In genomic region chr3:83797098-83797497, GRCm38 (mm10) we compare ENCODE assay signal across 12 mouse cellular contexts. TPM values are rescaled to one million over a fixed set of nuclear protein-coding genes. Genes with fewer than 3 reads are reported as not detected.
A peak's percentile ranks its signal among the peaks of the same experiment; 100 is the strongest.
DNase-seq lines count a peak whose midpoint lies in the region; ATAC-seq and TF ChIP-seq lines count a peak whose summit lies in the region.
"Had no signal": no experiment of that assay in that cellular context is flagged by ENCODE, and none has a peak within 500 bp of the region (broad histone marks: within the 10 kb centered on the region; RNA-seq: fewer than 3 reads in every experiment).

No protein-coding gene starts in this region.

- dilution Hi-C loops in CH12.LX (cut with MboI; ENCODE audit: extremely low pct_ligation_motif_present, extremely low pct_unique_long_range_greater_than_20kb, low sequenced_read_pairs): no loop called here

- DNase-seq in intestine, embryonic 14.5 days (ENCODE audit: low spot score): peak; percentile 44
- DNase-seq in 416B (ENCODE audit: low read depth): peak; percentile 27
- no peak for DNase-seq in CH12.LX (ENCODE audit: extremely low read depth)
- peak; percentile 39 for DNase-seq in induced T-regulatory cell, adult 2 months (ENCODE audit: low read depth)
- no peak for DNase-seq in layer of hippocampus, adult 11-12 months (ENCODE audit: low spot score)
- no peak for DNase-seq in thymus, postnatal 36 days

- TF ChIP-seq POLR2A in CH12.LX (IDR thresholded peaks at IDR 0.05; ENCODE audit: low read depth, low read length): no peak

- TF ChIP-seq CTCF in CH12.LX (conservative IDR thresholded peaks at IDR 0.05 in 1 of 2, IDR thresholded peaks at IDR 0.05 in 1 of 2; ENCODE audit: low read depth in 2 of 2, low read length in 2 of 2): peak; percentile 15 to 40; a peak in 2 of 4 replicates

- H3K4me2 ChIP-seq in intestine, embryonic 14.5 days (ENCODE audit: low read length): no peak overlapping the region
- no peak overlapping the region for H3K4me2 ChIP-seq in intestine, embryonic 15.5 days (replicated peaks)
- H3K4me2 ChIP-seq in CH12.LX (ENCODE audit: insufficient read depth, low read depth, poor library complexity, severe bottlenecking): no peak overlapping the region
- H3K4me2 ChIP-seq: liver, embryonic 15.5 days; neural tube, embryonic 13.5 days had no signal

- H3K9me3 ChIP-seq in intestine, embryonic 14.5 days (ENCODE audit: control insufficient read depth, low read length): peaks cover 3% of the 10 kb centered on the region; the same call in 1 of the 2 replicates
- H3K9me3 ChIP-seq in intestine, embryonic 15.5 days: no peaks in the 10 kb centered on the region
- H3K9me3 ChIP-seq in CH12.LX (replicated peaks; ENCODE audit: low read length): peaks cover 5% of the 10 kb centered on the region
- H3K9me3 ChIP-seq: limb, embryonic 10.5 days; liver, embryonic 15.5 days had no signal

- no peak overlapping the region for H3K4me3 ChIP-seq in intestine, embryonic 14.5 days (ENCODE audit: low read depth, low read length)
- H3K4me3 ChIP-seq in intestine, embryonic 15.5 days (replicated peaks): no peak overlapping the region
- no peak overlapping the region for H3K4me3 ChIP-seq in CH12.LX (replicated peaks in 1 of 3; ENCODE audit: low read depth in 2 of 3, low read length in 2 of 3, poor library complexity in 1 of 3)
- H3K4me3 ChIP-seq: forebrain, embryonic 10.5 days; limb, embryonic 10.5 days; liver, embryonic 15.5 days; neural tube, embryonic 13.5 days had no signal

- no peaks in the 10 kb centered on the region for H3K36me3 ChIP-seq in intestine, embryonic 14.5 days (ENCODE audit: control insufficient read depth, insufficient read depth, low read length)
- no peaks in the 10 kb centered on the region for H3K36me3 ChIP-seq in intestine, embryonic 15.5 days
- H3K36me3 ChIP-seq in CH12.LX (replicated peaks in 1 of 2; ENCODE audit: control insufficient read depth in 1 of 2, insufficient read depth in 1 of 2, low read length in 1 of 2): no peaks in the 10 kb centered on the region
- H3K36me3 ChIP-seq: forebrain, embryonic 10.5 days; limb, embryonic 10.5 days; liver, embryonic 15.5 days; neural tube, embryonic 13.5 days had no signal

- no peak for ATAC-seq in intestine, embryonic 14.5 days (replicated peaks; ENCODE audit: low FRiP score, low TSS enrichment, low read depth)
- no peak for ATAC-seq in intestine, embryonic 15.5 days

- no peak overlapping the region for H3K9ac ChIP-seq in intestine, embryonic 14.5 days (ENCODE audit: low read length)
- H3K9ac ChIP-seq in intestine, embryonic 15.5 days: no peak overlapping the region
- no peak overlapping the region for H3K9ac ChIP-seq in CH12.LX (ENCODE audit: insufficient read depth, low read depth)
- H3K9ac ChIP-seq: liver, embryonic 15.5 days; neural tube, embryonic 13.5 days had no signal

- no peaks in the 10 kb centered on the region for H3K4me1 ChIP-seq in intestine, embryonic 14.5 days (replicated peaks; ENCODE audit: control insufficient read depth, insufficient read depth, low read length)
- H3K4me1 ChIP-seq in intestine, embryonic 15.5 days (replicated peaks): no peaks in the 10 kb centered on the region
- peaks cover 0 to 10% of the 10 kb centered on the region in 2 experiments; a peak in 2 of 4 replicates for H3K4me1 ChIP-seq in CH12.LX (ENCODE audit: control insufficient read depth in 1 of 2, insufficient read depth in 2 of 2)
- H3K4me1 ChIP-seq: liver, embryonic 15.5 days had no signal

- WGBS in intestine, embryonic 14.5 days: 70% methylated on average over 6 of the region's 6 CpGs
- 71% methylated on average over 6 of the region's 6 CpGs for WGBS in intestine, embryonic 15.5 days

- TF ChIP-seq RAD21 in CH12.LX (IDR thresholded peaks at IDR 0.05; ENCODE audit: low read depth, low read length): peak; percentile 40

- no peaks in the 10 kb centered on the region for H3K79me2 ChIP-seq in CH12.LX (replicated peaks; ENCODE audit: control insufficient read depth, extremely low read depth, insufficient read depth, poor library complexity, severe bottlenecking)

- H3K27me3 ChIP-seq in intestine, embryonic 14.5 days (replicated peaks; ENCODE audit: control insufficient read depth, insufficient read depth, low read length): no peaks in the 10 kb centered on the region
- no peaks in the 10 kb centered on the region for H3K27me3 ChIP-seq in intestine, embryonic 15.5 days (replicated peaks)
- H3K27me3 ChIP-seq in CH12.LX (replicated peaks): no peaks in the 10 kb centered on the region
- H3K27me3 ChIP-seq: liver, embryonic 15.5 days; neural tube, embryonic 13.5 days had no signal

- in situ Hi-C loops in CH12.LX (cut with MboI; ENCODE audit: low pct_ligation_motif_present, low pct_unique_long_range_greater_than_20kb, low sequenced_read_pairs): no loop called here

- no peak overlapping the region for H3K27ac ChIP-seq in intestine, embryonic 14.5 days (ENCODE audit: low read depth)
- no peak overlapping the region for H3K27ac ChIP-seq in intestine, embryonic 15.5 days
- no peak overlapping the region for H3K27ac ChIP-seq in CH12.LX (ENCODE audit: insufficient read depth, low read depth)
- H3K27ac ChIP-seq: forebrain, embryonic 10.5 days; liver, embryonic 15.5 days; neural tube, embryonic 13.5 days had no signal

- no peak for TF ChIP-seq EP300 in CH12.LX (IDR thresholded peaks at IDR 0.05; ENCODE audit: low read length)

TF ChIP-seq in CH12.LX, 34 proteins besides CTCF, POLR2A, EP300 and RAD21:
- TF ChIP-seq MEF2A (IDR thresholded peaks at IDR 0.05; ENCODE audit: borderline replicate concordance, low read depth, low read length) (peak; percentile 53; the same call in 1 of the 2 replicates), MAFK (IDR thresholded peaks at IDR 0.05; ENCODE audit: insufficient replicate concordance, low read length) (no peak), SMC3 (IDR thresholded peaks at IDR 0.05; ENCODE audit: low read depth, low read length) (0 out of 2 replicates have a peak, but pooled peaks have one; percentile 18)
TF ChIP-seq in CH12.LX: peak in this region for 2.

RNA-seq across cellular contexts. Expression of gene Sfrp2, which starts 31.0 kb away (rescaled TPM):
- polyA plus RNA-seq in intestine, embryonic 14.5 days (2014; fragmentation: Nextera tagmentation; extraction: Ambion mirVana): 102 and 108 TPM in 2 replicates
- polyA plus RNA-seq in intestine, embryonic 15.5 days (2015; fragmentation: Nextera tagmentation; extraction: Ambion mirVana): 93.8 and 109 TPM in 2 replicates
- 0.17 TPM in 2 replicates for total RNA-seq in CH12.LX (2012; rRNA removed)
- 0.17 TPM in 1 of 2 replicates, not detected in the other for total RNA-seq in CH12.LX (2014; rRNA removed)
- 0.23 TPM in 1 of 2 replicates, not detected in the other for polyA plus RNA-seq in CH12.LX (2012; ENCODE audit: insufficient read length, low read depth)
- total RNA-seq: megakaryocyte-erythroid progenitor cell, adult 5-6 weeks had no signal

RNA-seq across cellular contexts. Expression of gene Tlr2, which starts 44.5 kb away (rescaled TPM):
- 3.5 and 3.9 TPM in 2 replicates for polyA plus RNA-seq in intestine, embryonic 14.5 days (2014; fragmentation: Nextera tagmentation; extraction: Ambion mirVana)
- 2.8 and 3.2 TPM in 2 replicates for polyA plus RNA-seq in intestine, embryonic 15.5 days (2015; fragmentation: Nextera tagmentation; extraction: Ambion mirVana)
- total RNA-seq in CH12.LX (2012; rRNA removed): 8.4 and 8.8 TPM in 2 replicates
- total RNA-seq in CH12.LX (2014; rRNA removed): 19.9 and 21.5 TPM in 2 replicates
- 19.3 and 19.6 TPM in 2 replicates for polyA plus RNA-seq in CH12.LX (2012; ENCODE audit: insufficient read length, low read depth)

Comparison
In these comparisons a context has a peak if more than half of its experiments do, and no peak if none do; other contexts are left out.
1. DNase-seq: peak in intestine, embryonic 14.5 days (single experiment), 416B (single experiment) and induced T-regulatory cell, adult 2 months (single experiment); none in CH12.LX (single experiment), layer of hippocampus, adult 11-12 months (single experiment) and thymus, postnatal 36 days (0 of 2).
2. RNA of gene Sfrp2, which starts 31.0 kb away (polyA plus RNA-seq): 93.8 to 109 TPM in intestine, embryonic 15.5 days and 102 to 108 TPM in intestine, embryonic 14.5 days; 0.23 TPM in CH12.LX; every median in the first group is over 10 times any median in the second.